Mouse (Mus musculus): Measurements from ENCODE around the gene Ccdc63. TPM values are rescaled to one million over a fixed set of nuclear protein-coding genes. Genes with fewer than 3 reads are reported as not detected.
A peak's percentile ranks its signal among the peaks of the same experiment; 100 is the strongest.
"Not testable (repeated sequence)": the region's sequence is repeated elsewhere in the genome, so short reads cannot be mapped to it uniquely, and the experiment has no call there.

Gene Ccdc63
- total RNA-seq, 1 experiment from 2014 or later = not detected

DNA sequence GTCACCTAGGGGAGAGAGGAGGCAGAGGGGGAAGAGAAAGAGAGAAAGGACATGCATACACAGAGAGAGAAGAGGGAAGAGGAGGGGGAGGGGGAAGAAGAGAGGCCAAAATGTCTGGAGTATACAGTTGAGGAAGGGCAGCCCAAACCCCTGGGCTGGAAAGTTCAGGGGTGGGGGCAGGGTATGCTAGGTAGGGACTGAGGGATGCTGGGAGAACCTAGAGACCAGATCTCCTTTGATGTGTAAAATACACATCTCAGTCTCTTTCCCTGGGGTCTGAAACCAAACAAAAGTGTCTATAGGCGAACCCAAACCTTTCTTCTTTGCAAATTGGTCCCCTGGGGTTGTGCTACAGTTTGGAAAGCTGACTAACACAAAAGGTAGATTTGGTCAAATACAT lies 7.5 kb upstream of the Ccdc63 start:
- DNase-seq = no peak

- no peak for DNase-seq
Observed at GRCm38 (mm10) chr5:122146609-122147008, 6.0 kb upstream of the Ccdc63 start.

DNA sequence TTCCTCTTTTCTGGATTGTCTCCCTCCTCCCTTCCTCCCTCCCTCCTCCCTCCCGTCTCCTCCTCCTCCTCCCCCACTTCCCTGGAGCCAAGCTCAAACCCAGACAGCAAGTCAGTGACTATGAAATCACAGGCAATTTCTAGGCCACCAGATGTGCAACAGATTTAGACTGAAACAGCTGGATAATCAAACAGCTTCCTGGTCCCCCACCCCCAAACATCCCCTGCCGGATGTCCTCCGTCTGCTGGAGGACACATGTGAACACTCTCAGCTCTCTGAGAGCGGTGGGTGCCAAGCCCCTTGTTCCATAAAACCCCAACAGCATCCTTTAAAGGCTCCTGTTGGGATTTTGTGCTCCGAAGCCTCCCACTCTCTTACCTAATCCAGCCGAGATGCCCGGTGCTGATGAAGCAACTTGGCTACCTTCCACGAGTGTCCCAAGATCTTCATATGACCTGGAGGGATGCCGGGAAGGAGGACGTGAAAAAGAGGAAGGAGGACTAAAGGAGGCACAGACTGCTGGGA lies 5.5 kb upstream of the Ccdc63 start:
- no peak for DNase-seq

DNA sequence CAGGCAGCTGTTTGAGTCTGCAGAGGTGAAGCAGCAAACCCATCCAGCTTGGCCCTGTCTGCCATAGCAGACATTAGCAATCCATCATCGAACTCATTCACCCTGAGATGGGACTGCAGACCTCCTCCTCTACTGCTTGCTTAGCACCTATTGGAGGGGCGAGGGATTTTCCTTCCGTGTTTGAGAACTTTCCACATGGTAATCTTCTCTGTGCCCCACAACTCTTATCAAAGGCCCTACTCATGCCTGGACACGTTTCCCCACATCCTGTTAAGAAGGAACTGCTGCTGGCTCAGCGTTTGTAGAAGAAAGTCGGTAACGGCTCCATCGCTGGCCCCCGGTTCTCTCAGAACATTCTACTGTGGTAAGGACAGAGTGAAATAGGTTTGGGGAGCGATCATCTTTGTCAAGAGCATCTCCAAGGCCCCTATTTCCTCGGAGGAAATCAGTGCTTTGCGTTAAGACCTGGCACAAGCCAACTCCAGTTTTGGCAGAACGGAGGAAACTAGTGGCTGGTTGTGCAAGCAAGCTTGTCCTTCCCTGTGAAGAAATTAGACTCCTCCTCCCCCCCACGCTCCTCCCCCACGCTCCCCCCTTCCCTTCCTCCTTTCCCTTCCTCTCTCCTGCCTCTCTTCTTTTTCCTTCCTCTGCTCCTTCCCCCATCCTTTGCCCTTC lies 4.9 kb upstream of the Ccdc63 start:
- DNase-seq = no peak

GRCm38 (mm10) chr5:122144825-122145224 lies 4.2 kb upstream of the Ccdc63 start:
- DNase-seq = no peak

DNA sequence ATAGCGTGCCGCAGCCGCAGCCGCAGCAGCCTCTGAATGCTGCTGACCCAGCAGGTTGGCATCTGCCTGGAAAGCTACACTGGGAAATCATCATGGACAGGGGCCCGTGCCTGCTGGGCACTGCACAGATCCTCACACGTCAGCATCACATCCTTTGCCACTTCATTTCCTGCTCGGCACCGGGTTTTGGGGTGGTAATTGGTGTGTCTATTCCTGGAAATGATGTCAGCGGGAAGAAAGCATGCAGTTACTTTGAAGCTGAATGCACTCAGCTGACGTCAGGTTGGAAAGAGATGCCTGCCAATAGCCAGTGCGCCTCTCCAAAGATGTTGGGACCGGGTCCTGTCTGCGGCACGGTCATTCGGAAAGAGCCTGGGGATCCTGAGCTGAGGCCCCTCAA lies 2.9 kb upstream of the Ccdc63 start:
- DNase-seq = no peak

GRCm38 (mm10) chr5:122142230-122142992 lies 1.8 kb upstream of the Ccdc63 start:
- DNase-seq = peak; percentile 50

DNA sequence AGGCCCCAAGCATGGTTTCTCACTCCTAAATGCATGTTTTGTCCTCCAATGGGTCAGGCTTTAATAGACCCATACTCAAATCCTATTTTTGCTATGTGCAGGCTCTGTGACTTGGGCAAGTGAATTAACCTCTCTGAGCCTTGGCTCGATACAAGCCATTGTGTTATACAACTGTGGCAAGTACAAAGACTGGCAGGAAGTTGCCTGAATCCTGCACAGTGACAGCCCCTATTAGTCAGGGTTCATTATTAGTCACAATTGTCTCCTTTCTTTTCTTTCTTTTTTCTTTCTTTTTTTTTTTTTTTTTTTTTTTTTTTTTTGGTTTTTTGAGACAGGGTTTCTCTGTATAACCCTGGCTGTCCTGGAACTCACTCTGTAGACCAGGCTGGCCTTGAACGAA lies 852 bp downstream of the Ccdc63 start:
- DNase-seq = not testable (repeated sequence)

GRCm38 (mm10) chr5:122138856-122139255 lies 1.8 kb downstream of the Ccdc63 start:
- DNase-seq = no peak

DNA sequence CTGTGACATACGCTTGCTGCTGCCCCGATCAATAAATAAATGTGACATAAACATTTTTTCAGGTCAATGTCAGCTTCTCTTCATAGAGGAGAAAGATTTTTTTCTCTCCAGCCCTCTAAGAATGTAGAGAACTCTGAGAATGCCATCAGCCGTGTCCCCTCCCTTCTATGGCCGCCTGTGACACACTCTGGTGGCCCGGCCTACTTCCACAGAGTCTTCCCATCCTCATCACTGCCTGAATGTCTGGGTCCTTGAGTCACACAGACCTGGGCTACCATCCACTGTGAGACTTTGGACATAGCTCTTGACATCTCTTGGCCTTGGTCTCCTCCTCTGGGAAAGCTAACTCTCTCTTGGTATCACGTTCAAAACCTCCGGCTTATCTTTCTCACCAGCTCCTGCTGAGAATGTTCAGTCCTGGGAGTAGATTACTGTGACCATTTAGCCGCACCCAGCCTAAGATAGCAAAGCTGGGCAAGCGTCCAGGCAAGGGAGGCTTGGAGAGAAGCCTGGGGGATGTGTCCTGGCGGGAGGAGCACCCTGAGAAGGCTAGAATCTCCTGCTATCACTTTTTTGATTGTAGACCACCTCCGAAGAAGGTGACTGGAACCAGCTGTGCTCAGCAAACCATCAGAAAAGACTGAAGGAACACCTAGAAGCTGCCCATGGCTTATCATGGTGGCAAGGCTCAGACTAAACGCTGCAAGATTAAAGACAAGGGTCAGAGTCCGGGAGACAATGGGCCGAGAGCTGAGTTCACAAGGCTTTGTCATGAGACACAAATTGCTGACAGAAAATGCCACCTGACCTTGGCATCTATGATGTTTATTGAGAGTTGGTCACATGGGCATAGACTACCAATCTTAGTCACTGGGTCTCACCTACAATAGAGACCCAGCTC lies 3.9 kb downstream of the Ccdc63 start:
- DNase-seq = peak; percentile 48

- DNase-seq = no peak
Observed at GRCm38 (mm10) chr5:122135290-122135882, 5.2 kb downstream of the Ccdc63 start.

- no peak for DNase-seq
Observed at GRCm38 (mm10) chr5:122134395-122135289, 6.0 kb downstream of the Ccdc63 start.

DNA sequence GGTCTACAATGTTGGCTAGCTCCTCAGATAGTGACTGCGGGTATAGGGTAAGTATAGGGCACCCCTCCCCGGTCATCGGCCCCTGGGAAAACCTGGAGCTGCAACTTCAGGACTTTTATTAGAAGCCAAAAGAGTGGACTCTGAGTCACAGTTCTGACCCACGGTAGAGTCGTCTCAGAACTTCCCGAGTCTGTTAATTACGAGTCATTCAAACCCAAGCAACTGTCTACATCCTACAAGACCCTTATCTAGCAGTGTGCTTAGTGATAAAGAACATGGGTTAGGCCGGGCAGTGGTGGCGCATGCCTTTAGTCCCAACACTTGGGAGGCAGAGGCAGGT lies 7.6 kb downstream of the Ccdc63 start:
- DNase-seq = no peak

GRCm38 (mm10) chr5:122132167-122133049 lies 8.2 kb downstream of the Ccdc63 start:
- DNase-seq = no peak

- peak; percentile 92 for DNase-seq
Observed at GRCm38 (mm10) chr5:122131076-122132051, 9.3 kb downstream of the Ccdc63 start.

GRCm38 (mm10) chr5:122130341-122130998 lies 10.2 kb downstream of the Ccdc63 start:
- DNase-seq = no peak

GRCm38 (mm10) chr5:122129068-122129655 lies 11.5 kb downstream of the Ccdc63 start:
- DNase-seq = peak; percentile 39

- DNase-seq = no peak
Observed at GRCm38 (mm10) chr5:122125211-122125760, 15.3 kb downstream of the Ccdc63 start.
